Mouse (Mus musculus): ENCODE measurements at regions not wholly inside any gene's neighbourhood (a gene's known extent, or its start where the extent isn't known, plus 50 kb on each side); places are given as distances from the start of the nearest gene placed in this dataset.

DNA sequence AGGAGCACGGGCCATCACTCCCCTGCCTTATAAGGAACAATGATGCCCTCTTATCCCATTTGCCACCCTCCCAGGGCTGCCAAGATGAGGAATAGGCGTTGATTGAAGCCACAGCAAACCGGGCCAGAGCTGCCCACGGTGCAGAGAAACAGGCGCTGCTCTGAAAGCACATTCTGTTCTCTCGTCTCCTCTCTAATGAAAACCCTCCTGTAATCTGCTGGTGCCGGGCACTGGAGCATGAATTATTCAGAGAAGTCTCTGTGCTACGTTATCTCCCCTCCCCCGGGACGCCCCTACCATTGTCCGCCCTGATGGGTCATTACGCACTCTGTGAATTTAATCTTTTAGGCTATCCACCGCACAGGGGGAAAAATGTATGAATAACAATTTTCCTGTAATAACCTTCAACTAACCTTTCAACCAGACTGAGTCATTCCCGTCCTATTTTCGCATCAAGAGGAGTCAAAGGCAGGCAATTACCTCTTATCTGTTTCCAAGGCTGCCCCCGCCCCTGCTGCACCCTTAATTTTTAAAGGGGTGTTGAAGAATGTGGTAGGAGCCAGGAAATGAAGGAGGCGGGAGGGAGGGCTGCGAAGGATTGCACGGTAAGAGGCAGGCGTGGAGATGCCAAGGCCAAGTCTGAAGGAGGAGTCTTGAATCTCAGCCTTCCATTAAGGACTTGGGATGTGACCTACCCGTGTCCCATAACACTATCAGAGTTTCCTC is 201.6 kb downstream of the Tle3 start:
- TF ChIP-seq POLR2A (IDR thresholded peaks at IDR 0.05; ENCODE audit: borderline replicate concordance, control insufficient read depth, low read depth, low read length) (no peak), CTCF (IDR thresholded peaks at IDR 0.05; ENCODE audit: control insufficient read depth, insufficient read depth, low read length) (no peak)
